Mouse (Mus musculus) ES-E14 (cell line): ENCODE measurements at regions not wholly inside any gene's neighbourhood (a gene's known extent, or its start where the extent isn't known, plus 50 kb on each side); places are given as distances from the start of the nearest gene placed in this dataset.

Experiments used
- DNase-seq: peaks from one replicate; pipeline ENCODE4 v3.0.0-alpha.2; 2013; ENCODE audit warnings: low read depth, low spot score
- H3K27ac ChIP-seq: 2 replicates; pipeline ENCODE4 v1.5.1; 2012; ENCODE audit warnings: low read depth, mild to moderate bottlenecking, low read length, moderate library complexity, mixed read lengths; ENCODE audit not compliant: poor library complexity, insufficient read depth, severe bottlenecking
- H3K36me3 ChIP-seq: 2 replicates; pipeline ENCODE4 v1.6.1; 2012; ENCODE audit warnings: mild to moderate bottlenecking, low read length, moderate library complexity, mixed read lengths; ENCODE audit not compliant: control insufficient read depth, poor library complexity, insufficient read depth, severe bottlenecking
- H3K4me1 ChIP-seq, 2 experiments: fragments of 150-350 bp in 1 of 2; sonication (generic) in 1 of 2; 2 replicates each; pipeline ENCODE4 v1.6.1; 2012; ENCODE audit warnings: low read length in 2 of 2, mild to moderate bottlenecking in 1 of 2, mixed read lengths in 1 of 2; ENCODE audit not compliant: control insufficient read depth in 2 of 2, insufficient read depth in 2 of 2, poor library complexity in 1 of 2
- H3K4me3 ChIP-seq, 2 experiments: fragments of 150-350 bp in 1 of 2; sonication (generic) in 1 of 2; 2 replicates each; pipeline ENCODE4 v1.5.1; 2012; ENCODE audit warnings: low read length in 2 of 2, low read depth in 1 of 2, mild to moderate bottlenecking in 1 of 2, mixed read lengths in 1 of 2; ENCODE audit not compliant: insufficient read depth in 1 of 2, poor library complexity in 1 of 2, severe bottlenecking in 1 of 2
- H3K9ac ChIP-seq: 2 replicates; pipeline ENCODE4 v1.6.1; 2012; ENCODE audit warnings: low read depth, mild to moderate bottlenecking, low read length, mixed read lengths; ENCODE audit not compliant: poor library complexity, insufficient read depth, severe bottlenecking
- H3K9me3 ChIP-seq: fragments of 150-350 bp; sonication (generic); 2 replicates; pipeline ENCODE4 v1.6.1; 2012; ENCODE audit warnings: low read depth, mild to moderate bottlenecking, low read length; ENCODE audit not compliant: control insufficient read depth, insufficient read depth
- CHD2 ChIP-seq: IDR thresholded peaks from 2 replicates; pipeline ENCODE4 v1.6.1; 2014; ENCODE audit warnings: mild to moderate bottlenecking, low read depth, low read length, inconsistent platforms
- HCFC1 ChIP-seq: IDR thresholded peaks from 2 replicates; pipeline ENCODE4 v1.6.1; 2012; ENCODE audit warnings: low read length, inconsistent platforms, borderline replicate concordance; ENCODE audit not compliant: insufficient read depth
- MAFK ChIP-seq: IDR thresholded peaks from 2 replicates; pipeline ENCODE4 v1.6.1; 2014; ENCODE audit warnings: mild to moderate bottlenecking, low read depth, low read length, inconsistent platforms; ENCODE audit not compliant: insufficient read depth
- ZC3H11A ChIP-seq: IDR thresholded peaks from 2 replicates; pipeline ENCODE4 v1.6.1; 2012; ENCODE audit warnings: low read depth, mild to moderate bottlenecking, inconsistent platforms, low read length, borderline replicate concordance
- ZNF384 ChIP-seq: IDR thresholded peaks from 2 replicates; pipeline ENCODE4 v1.6.1; 2012; ENCODE audit warnings: low read depth, low read length, inconsistent platforms
- in situ Hi-C, 2 experiments: fragments of 600-800 bp; cut with MboI; formaldehyde crosslinking; loops; one replicate each; pipeline ENCODE4 v1.15.1; 2025; ENCODE audit warnings: low sequenced_read_pairs in 2 of 2, inconsistent platforms in 1 of 2; ENCODE audit not compliant: unreplicated experiment in 2 of 2

DNA sequence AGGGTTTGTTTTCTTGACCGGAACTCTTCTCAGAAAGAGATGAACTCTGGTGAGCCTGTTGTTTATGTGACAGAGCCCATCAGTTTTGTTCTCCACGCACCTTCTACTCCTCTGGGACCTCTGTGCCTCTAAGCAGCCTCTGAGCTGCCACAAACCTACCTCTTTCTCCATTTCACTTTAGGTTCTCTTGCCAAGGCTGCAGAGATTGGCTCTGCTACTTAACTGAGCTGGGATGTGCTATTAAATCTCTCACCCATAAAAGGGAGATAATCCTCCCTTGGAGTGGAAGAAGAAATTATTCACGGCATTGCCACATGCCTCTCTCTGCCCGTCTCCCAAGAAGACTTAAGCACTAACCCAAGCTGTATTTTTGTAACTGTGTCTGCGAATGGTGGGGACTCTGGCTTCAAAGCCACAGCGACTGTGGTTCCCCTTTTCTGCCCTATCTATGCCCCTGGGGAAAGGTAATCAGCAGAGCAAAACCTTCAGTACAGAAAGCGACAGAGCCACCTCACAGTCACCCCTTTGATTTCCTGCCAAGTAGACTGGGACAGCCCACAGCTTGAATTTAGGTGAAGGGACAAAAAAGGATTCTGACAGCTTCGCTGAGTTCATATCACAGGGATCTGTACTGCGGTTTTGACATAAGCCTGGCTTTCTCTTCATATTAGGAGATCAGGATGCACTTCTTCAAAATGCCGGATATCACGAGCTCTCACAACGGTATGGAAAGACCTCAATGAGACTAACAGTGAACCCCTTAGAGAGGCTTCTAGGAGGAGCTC, 118.2 kb upstream of the Abca1 start:
- H3K9ac ChIP-seq, result no peak overlapping the region
- H3K4me3 ChIP-seq, result no peak overlapping the region
- no peaks in the 10 kb centered on the region for H3K4me1 ChIP-seq
- in situ Hi-C loops, result no loop called here
- DNase-seq, result no peak
- H3K36me3 ChIP-seq, result no peaks in the 10 kb centered on the region
- TF ChIP-seq HCFC1, result no peak
- no peak for TF ChIP-seq ZNF384
- no peak overlapping the region for H3K27ac ChIP-seq
- H3K9me3 ChIP-seq, result no peaks in the 10 kb centered on the region

DNA sequence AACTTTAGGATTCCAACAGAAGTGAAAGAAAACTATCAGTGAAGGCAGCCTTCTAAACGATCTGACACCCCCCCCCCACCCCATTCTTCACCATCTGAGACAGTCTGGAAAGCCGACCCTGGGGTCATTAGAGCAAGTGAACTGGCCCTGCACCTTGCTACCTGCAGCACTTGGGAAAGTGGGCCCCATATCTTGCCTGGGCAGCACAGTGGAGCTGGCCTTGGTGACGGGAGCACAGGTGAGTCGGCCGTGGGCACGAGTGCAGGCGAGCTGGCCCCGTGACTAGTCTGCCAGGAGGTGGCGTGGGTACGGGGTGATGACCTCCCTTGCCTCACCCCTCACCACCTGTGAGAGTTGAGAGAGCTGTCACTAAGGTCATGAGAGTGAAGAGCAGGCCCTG, 110.7 kb upstream of the Abca1 start:
- Histone ChIP-seq H3K27ac (no peak overlapping the region), H3K4me1 (no peaks in the 10 kb centered on the region; a peak in 1 of 4 replicates), H3K36me3 (no peaks in the 10 kb centered on the region), H3K9me3 (no peaks in the 10 kb centered on the region), H3K4me3 (no peak overlapping the region), H3K9ac (no peak overlapping the region)
- DNase-seq, result no peak
- TF ChIP-seq ZC3H11A, result no peak
- no peak for TF ChIP-seq MAFK
- no peak for TF ChIP-seq HCFC1
- no peak for TF ChIP-seq CHD2
- no peak for TF ChIP-seq ZNF384
- in situ Hi-C loops, result no loop called here

DNA sequence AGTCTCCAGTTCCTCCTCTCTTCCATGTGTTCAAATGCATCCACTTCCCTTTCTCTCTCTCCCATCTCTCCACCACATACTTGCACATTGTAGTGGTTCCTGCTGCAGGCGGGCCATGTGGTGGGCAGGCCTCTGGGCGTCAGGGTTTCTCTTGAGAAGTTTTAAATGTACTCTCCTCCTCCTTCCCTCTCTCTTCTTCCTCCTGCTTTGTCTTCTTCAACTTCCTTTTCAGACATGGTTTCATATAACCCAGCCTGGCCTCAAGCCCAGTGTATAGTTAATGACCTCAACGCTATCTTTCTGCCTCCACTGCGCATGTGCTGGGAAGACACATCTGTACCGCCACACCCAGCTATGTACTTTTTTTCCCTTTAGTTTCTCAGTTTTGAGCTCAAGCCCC, 110.3 kb upstream of the Abca1 start:
- no peaks in the 10 kb centered on the region for H3K36me3 ChIP-seq
- in situ Hi-C loops, result no loop called here
- no peak for TF ChIP-seq ZNF384
- H3K4me1 ChIP-seq, result no peaks in the 10 kb centered on the region; a peak in 1 of 4 replicates
- no peak overlapping the region for H3K9ac ChIP-seq
- no peak overlapping the region for H3K4me3 ChIP-seq
- no peak overlapping the region for H3K27ac ChIP-seq
- no peak for DNase-seq
- no peaks in the 10 kb centered on the region for H3K9me3 ChIP-seq

DNA sequence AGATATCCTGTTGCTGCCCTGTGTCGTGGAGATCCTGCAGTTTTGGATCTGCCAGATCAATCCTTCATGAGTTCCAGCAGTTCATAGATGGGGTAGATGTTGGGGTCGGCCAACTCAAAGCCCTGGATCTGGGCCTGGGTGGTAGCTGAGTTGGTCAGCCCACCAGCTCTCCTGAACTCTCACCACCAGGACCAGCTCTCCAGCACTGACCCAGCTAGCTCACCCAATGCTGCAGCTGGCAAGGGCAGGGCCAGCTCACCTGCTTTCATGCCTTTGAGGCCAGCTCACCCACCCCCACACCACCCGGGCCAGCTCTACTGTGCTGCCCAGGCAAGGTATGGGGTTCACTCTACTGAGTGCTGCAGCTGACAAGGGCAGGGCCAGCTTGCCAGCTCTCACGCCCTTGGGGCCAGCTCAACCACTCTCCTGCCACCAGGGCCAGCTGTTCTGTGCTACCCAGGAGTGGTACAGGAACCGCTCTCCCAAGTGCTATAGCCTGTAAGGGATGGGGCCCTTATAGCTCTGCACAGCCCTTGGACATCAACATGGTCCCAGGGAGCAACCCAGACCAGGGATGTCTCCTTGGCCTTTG, 109.7 kb upstream of the Abca1 start:
- in situ Hi-C loops, result no loop called here

DNA sequence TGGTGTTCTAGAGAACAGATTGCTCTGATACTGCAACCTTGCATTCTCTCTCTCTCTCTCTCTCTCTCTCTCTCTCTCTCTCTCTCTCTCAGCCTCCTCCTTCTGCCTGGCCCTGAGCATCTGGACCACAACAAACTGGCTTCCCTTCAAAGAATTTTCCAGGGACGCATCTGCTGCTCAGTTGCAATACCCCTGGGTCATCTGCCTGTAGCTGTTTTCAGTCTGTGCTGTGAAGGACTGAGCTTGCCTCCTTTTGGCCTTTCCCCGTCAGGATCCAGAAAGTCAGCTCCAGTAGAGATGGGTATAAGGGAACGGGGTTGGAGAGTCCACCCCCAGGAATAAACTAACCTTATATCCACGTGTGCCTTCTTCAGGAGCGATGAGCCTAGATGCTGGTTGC, 105.2 kb upstream of the Abca1 start:
- H3K36me3 ChIP-seq, result no peaks in the 10 kb centered on the region
- TF ChIP-seq ZC3H11A, result no peak
- TF ChIP-seq ZNF384, result no peak
- no peak for TF ChIP-seq MAFK
- TF ChIP-seq HCFC1, result no peak
- no peak for TF ChIP-seq CHD2
- in situ Hi-C loops, result no loop called here
- H3K4me3 ChIP-seq, result no peak overlapping the region
- no peaks in the 10 kb centered on the region; a peak in 1 of 4 replicates for H3K4me1 ChIP-seq
- H3K9ac ChIP-seq, result no peak overlapping the region
- no peak for DNase-seq
- H3K27ac ChIP-seq, result no peak overlapping the region
- H3K9me3 ChIP-seq, result no peaks in the 10 kb centered on the region

More for the DNA sequence above, 109.7 kb upstream of the Abca1 start:
- H3K4me1 ChIP-seq, result no peaks in the 10 kb centered on the region; a peak in 1 of 4 replicates
- DNase-seq, result no peak
- H3K9me3 ChIP-seq, result no peaks in the 10 kb centered on the region
- no peaks in the 10 kb centered on the region for H3K36me3 ChIP-seq
- no peak overlapping the region for H3K9ac ChIP-seq
- no peak overlapping the region for H3K27ac ChIP-seq
- no peak overlapping the region for H3K4me3 ChIP-seq
- TF ChIP-seq ZC3H11A, result no peak
- TF ChIP-seq CHD2, result no peak
- no peak for TF ChIP-seq ZNF384
- no peak for TF ChIP-seq HCFC1
- no peak for TF ChIP-seq MAFK
